In the genomic region with DNA sequence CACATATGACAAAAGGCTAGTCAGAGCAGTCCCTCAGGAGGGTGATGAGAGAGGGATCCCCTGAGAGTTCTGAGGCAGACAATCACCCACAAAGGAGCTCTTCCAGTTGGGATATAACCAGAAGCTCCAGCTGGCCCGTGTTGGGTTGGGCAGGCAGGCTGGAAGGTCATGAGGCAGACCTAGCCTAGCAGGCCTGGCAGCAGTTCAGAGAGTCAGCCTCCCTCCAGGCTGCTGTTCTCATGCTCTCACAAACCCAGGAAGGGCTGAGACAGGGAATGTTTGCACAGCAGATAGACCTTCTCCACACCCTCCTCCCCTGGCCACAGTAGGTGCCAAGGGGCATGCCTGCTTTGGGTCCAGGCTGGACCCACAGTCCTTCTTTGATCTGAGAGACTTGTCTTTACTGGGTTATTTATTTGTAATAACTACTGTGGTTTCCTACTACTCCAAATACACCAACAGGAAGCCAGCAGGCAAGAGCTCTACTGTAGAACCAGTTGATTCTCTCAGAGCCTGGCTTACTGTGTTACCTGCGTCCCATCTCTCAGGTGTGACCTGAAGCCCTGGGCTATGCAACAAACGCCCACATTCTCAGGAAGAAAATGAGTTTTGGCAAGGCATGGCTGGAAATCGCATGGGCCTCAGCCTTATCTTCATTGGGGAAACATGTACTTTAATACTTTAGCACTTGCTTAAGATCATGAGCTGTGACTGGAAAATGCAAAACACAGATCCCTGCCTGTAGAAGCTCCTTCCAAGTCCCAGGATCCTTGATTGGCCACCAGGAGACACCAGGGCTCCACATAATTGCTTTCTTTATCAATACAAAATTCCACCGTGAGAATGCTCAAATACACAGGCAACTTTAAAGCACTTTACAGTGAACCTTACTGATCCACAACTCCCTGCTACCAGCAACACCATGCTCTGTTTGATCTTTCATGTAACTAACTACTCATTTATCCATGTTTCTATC, we compare ENCODE assay signal across 8 mouse cellular contexts.
DNase-seq lines count a peak whose midpoint lies in the region; ATAC-seq lines count a peak whose summit lies in the region.

No protein-coding gene starts in this region.

- H3K4me1 ChIP-seq in heart, embryonic 15.5 days (replicated peaks) = peaks cover 18% of the 10 kb centered on the region
- 0 out of 2 replicates have a peak, but pooled peaks cover 4% of the 10 kb centered on the region for H3K4me1 ChIP-seq in forebrain, embryonic 16.5 days (replicated peaks; ENCODE audit: control insufficient read depth, insufficient read depth, low read length)

- no peak overlapping the region for H3K4me2 ChIP-seq in heart, embryonic 15.5 days
- H3K4me2 ChIP-seq in forebrain, embryonic 16.5 days (ENCODE audit: low read length) = no peak overlapping the region

- ATAC-seq in heart, embryonic 15.5 days (replicated peaks; ENCODE audit: insufficient number of reproducible peaks, insufficient read depth, low FRiP score, low read depth) = no peak; the same call in 1 of the 2 replicates
- ATAC-seq in forebrain, embryonic 16.5 days = no peak

- WGBS in heart, embryonic 15.5 days = 44% methylated on average over 5 of the region's 5 CpGs
- 70% methylated on average over 5 of the region's 5 CpGs for WGBS in forebrain, embryonic 16.5 days

- no peaks in the 10 kb centered on the region for H3K27me3 ChIP-seq in heart, embryonic 15.5 days
- no peaks in the 10 kb centered on the region for H3K27me3 ChIP-seq in forebrain, embryonic 16.5 days (replicated peaks; ENCODE audit: control insufficient read depth, insufficient read depth, low read length)

- H3K4me3 ChIP-seq in heart, embryonic 15.5 days = no peak overlapping the region
- no peak overlapping the region for H3K4me3 ChIP-seq in forebrain, embryonic 16.5 days (replicated peaks; ENCODE audit: low read length)

- no peaks in the 10 kb centered on the region for H3K9me3 ChIP-seq in heart, embryonic 15.5 days (replicated peaks)
- H3K9me3 ChIP-seq in forebrain, embryonic 16.5 days (ENCODE audit: control insufficient read depth, low read length) = no peaks in the 10 kb centered on the region

- peak overlapping the region; percentile 31; the same call in 1 of the 2 replicates for H3K27ac ChIP-seq in heart, embryonic 15.5 days
- no peak overlapping the region for H3K27ac ChIP-seq in forebrain, embryonic 16.5 days (ENCODE audit: low read length)

- H3K9ac ChIP-seq in heart, embryonic 15.5 days = no peak overlapping the region
- no peak overlapping the region for H3K9ac ChIP-seq in forebrain, embryonic 16.5 days (replicated peaks; ENCODE audit: low read depth, low read length)

- peak; percentile 25 for DNase-seq in right cerebral cortex, postnatal 14 days
- no peak for DNase-seq in right cerebral cortex, adult 2 months (ENCODE audit: low spot score in 2 of 2)
- DNase-seq in kidney, postnatal 4 days = peak; percentile 70 to 78
- DNase-seq in urinary bladder, adult 2 months (ENCODE audit: low spot score) = peak; percentile 25
- DNase-seq in frontal cortex, postnatal 25 days (ENCODE audit: low spot score in 2 of 2) = no peak
- DNase-seq in MN1 (ENCODE audit: low spot score) = no peak

- H3K36me3 ChIP-seq in heart, embryonic 15.5 days = no peaks in the 10 kb centered on the region
- H3K36me3 ChIP-seq in forebrain, embryonic 16.5 days (ENCODE audit: control insufficient read depth, insufficient read depth) = no peaks in the 10 kb centered on the region

Comparison
In these comparisons a context has a peak if more than half of its experiments do, and no peak if none do; other contexts are left out.
1. DNase-seq: peak in right cerebral cortex, postnatal 14 days (single experiment), kidney, postnatal 4 days (2 of 2) and urinary bladder, adult 2 months (single experiment); none in right cerebral cortex, adult 2 months (0 of 2), frontal cortex, postnatal 25 days (0 of 2) and MN1 (single experiment).